Mouse (Mus musculus) layer of hippocampus, postnatal 14 days (tissue): ENCODE measurements around the gene Bcor. TPM values are rescaled to one million over a fixed set of nuclear protein-coding genes. Genes with fewer than 3 reads are reported as not detected.

ENCODE experiments used
- DNase-seq, 2 experiments: peaks; one replicate each; pipeline ENCODE4 v3.0.0; 2021 to 2022; ENCODE audit warnings: low spot score in 2 of 2, mixed read lengths in 1 of 2
- long read RNA-seq, 2 experiments: library from polyadenylated mRNA; stranded (forward); transcript quantifications; one replicate each; pipeline ENCODE4 v2.0.0; 2021
- total RNA-seq, 2 experiments: library from RNA; stranded (reverse); gene quantifications; 2 replicates each; pipeline ENCODE4 v1.2.3; 2021

Bcor gene
- 10 to 100 TPM; 18.6 to 19.1 TPM for total RNA-seq
- long read RNA-seq, experiment 1, partial matches to known transcripts: 5 of 6 reads
- long read RNA-seq, experiment 1, other reads (novel, unspliced or antisense): 1 of 6 reads
- long read RNA-seq, experiment 2, partial matches to known transcripts: 5 of 9 reads
- long read RNA-seq, experiment 2, other reads (novel, unspliced or antisense): 4 of 9 reads

DNA sequence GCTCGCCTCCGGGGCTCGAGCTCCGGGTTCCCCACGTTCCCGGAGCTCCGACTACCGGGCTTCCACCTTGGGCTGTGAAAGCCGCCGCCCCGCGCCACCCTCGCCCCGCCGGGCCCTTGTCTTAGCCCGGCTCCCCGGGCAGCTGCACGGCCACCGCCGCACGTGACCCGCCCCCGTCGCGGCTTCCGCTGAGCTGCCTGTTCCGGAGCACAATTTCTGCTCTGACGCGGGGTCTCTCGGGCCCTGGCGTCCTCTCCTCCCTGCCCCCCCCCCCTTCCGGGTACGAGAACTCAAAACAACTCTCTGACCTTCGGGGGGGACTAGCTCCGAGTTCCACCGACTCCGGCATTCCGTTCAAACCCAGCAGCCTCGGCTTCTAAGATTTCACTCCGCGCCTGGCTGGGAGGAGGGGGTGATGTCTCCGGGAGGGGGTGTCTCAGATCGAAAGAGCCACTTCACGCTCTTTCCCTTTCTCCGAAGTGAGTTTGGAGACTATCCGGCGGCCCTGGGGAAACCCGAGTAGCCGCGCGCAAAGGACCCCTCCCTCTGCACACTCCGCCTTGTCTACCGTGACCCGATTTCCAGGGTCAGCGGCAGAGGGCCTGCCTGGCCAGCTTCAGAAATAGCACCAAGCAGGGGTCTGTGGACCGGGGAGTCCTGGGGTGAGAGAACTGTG, at the start of gene Bcor:
TSS of gene Bcor (minus strand) at position 375 of the 676 bp plus-strand sequence.
- no peak for DNase-seq

DNA sequence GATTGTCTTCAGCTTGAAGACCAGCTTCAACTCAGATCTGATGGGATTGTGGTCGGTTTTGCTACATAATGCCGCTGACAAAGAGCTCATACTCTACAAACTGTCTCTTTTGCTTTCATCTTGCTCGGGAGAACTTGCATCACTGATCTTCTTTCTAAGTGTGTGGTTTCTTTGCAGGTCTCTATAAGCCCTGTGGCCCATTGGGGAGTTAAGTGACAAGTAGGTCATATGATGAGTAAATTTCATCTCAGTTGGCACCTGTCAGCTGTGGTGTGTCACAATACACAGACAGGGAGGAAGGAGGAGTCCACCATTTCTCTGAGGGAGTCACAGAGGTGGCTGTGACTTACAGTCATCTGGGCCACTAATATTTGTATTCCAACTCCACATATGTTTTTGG, 42.8 kb upstream of the Bcor start:
- DNase-seq: no peak

DNA sequence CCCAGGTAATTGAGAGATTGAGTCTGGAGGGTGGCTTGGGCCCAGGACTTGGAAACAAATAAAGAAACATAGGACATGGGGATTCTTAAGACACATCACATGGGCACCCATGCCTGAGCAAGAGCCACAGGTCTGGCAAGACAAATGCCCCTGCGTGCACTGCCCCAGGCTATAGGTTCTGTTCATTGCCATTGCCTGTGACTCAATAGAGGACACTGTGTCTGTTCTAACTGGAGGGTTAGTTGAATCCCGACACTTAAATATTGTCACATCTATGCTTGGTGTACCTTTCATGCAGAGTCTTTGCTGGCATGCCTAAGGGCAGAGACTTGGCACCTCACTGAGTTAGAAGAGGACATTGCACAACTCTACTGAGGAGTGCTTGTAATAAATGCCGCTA, 41.0 kb upstream of the Bcor start:
- no peak for DNase-seq

GRCm38 (mm10) chrX:12195234-12195919, 35.2 kb upstream of the Bcor start:
- DNase-seq: peak; percentile 4 to 29

DNA sequence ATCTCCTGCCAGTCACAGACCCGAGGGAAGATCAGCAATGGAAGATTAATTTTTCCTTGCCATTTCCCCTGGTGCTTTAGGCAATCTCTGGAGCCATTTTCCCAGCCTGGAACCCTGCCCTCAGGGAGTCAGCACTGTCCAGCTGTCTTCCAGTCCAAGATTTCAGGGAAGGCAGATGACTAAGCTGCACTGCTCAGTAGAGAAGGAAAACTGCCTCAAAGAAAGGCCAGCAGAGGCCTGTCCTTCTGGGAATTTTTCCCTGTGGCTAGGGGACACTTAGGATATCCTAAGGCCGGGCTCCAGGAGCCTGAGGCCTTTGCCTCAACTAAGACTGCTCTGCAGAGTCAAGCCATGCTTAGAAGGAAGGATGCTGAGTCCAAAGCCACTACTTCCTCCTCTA, 32.2 kb upstream of the Bcor start:
- DNase-seq: no peak

GRCm38 (mm10) chrX:12189511-12189910, 29.4 kb upstream of the Bcor start:
- DNase-seq: no peak

GRCm38 (mm10) chrX:12175198-12175960, 15.2 kb upstream of the Bcor start:
- DNase-seq: no peak

DNA sequence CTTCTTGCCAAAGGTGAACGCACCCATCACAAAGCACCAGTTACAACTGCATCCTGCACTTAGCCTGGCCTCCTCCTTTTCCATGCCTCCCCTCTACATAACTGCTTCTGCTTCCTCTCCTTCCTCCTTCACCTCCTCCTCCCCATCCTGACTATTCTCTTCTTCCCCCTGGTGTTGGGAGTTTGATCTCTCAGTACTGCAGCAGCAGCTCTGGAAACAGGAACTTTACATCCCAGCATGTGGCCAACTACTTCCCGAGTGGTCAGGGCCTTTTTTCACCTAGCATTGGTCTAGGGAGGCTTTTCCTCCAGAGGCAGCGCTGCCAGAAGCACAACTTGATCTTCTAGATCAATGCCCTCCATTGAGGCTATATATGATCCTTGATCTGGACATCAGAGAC, 10.0 kb upstream of the Bcor start:
- DNase-seq: no peak

DNA sequence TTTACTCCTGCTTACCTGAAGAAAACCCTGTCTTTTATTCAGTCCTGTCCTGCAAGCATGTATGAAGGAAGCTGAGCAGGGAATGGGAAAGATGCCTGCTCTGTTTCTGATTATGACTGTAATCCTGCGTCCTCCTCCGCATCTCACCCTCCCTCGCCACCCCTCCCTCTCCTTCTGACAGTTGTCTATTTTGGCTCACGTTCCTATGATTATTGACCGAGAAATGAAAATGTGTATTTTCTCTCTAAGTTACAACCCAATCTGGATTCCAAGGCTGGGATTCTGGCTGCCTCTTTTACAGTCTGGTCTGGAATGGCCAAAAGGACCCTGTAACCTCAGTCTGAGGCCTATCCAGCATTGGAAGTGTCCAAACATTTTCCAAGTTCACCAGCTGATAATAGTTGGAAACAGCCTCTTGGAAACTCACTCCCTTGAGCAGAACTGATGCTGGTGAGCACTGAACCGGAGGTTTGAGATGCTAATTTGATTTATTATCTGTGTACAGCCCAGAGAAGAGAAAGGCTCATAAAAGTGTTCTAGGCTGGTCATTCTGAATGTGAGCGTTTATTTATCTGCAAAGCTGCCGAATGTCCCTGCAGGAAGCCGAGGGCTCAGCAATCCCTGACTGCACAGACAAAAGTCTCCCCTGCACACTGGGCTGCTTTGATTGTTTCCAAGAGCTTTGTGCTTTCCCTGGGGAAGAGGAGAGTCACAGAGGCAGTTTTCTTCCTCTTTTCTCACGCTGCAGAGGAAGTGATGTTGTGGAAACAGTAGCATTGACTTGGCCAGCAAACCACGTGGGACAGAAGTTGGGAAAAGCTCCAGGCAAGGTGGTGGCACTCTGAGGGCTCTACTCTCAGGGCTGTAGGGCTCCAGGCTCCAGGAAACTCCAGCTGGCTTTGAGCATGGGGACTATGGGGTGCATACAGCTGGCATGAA, 4.7 kb upstream of the Bcor start:
- DNase-seq: no peak

- DNase-seq: peak in 1 of 2 experiments; percentile 32
These were observed 647 bp downstream of the Bcor start for GRCm38 (mm10) chrX:12159534-12159881.

- DNase-seq: peak in 1 of 2 experiments; percentile 6
These were observed 1.2 kb downstream of the Bcor start for GRCm38 (mm10) chrX:12158821-12159533.

DNA sequence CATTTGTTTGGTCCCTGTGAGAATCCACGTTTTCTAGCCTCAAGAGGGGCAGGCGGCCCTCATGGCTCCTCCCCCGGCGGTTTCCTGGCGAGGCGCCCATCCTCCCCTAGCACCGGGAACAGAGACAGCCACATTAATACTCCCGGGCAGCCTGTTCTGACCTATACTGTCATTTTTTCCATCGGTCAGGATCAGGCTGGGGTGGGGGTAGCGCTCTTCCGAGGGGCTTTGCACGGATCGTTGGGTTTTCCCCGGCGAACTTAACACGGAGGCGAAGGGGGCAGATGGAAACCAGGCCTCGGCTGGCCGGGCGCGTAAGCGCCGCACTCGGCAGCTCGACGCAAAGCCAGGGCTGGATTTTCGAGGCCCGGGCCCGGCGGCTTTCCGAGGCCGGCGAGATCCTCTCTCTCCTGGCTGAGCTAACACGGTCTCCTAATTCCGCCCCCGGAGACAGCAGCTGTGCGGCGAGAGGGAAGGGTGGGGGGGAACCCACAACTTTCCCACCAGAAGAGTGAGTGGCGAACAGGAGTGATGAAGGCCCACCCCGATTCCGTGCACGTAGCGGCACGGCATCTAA, 1.8 kb downstream of the Bcor start:
- DNase-seq: peak in 1 of 2 experiments; percentile 52

- DNase-seq: no peak
These were observed 2.7 kb downstream of the Bcor start for GRCm38 (mm10) chrX:12157331-12157930.

GRCm38 (mm10) chrX:12155842-12156291, 4.3 kb downstream of the Bcor start:
- DNase-seq: no peak

DNA sequence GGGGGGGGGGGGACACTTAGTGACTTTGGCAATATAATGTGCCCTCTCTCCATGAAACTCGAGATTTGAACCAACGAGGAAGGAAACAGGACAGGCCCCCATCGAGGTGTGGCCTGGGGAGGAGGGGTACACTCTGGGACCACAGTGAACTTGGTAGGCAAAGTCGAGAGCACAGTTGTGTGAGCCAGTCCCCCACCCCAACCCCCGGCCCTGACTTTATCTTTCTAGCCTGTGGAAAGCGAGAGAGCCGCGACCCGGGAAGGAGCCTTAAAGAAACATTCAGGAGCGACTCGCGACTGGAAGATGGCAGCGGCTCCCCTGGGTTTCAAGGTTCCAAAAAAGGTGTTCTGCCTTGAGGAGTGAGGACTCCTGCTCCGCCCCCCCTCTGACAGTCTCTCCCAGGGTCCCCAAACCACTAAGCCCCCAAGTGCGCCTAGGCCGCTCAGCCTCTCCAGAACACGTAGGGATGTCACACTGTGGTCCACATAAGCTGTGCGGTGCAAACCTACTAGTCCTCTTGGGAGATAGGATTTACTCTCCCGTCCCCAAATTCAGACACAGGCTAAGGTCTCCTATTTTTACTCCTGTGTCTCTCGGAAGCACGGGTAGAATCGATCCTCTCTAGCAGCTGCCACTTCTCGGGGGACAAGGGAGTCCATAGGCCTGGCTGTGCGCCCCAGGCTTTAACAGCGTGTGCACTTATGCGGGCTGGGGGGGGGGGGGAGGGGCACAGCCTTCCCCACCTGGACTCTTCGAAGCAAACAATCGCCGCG, 4.9 kb downstream of the Bcor start:
- no peak for DNase-seq

GRCm38 (mm10) chrX:12153141-12154095, 6.7 kb downstream of the Bcor start:
- DNase-seq: no peak
